Mouse (Mus musculus) G1E (cell line): ENCODE results near the gene Flnc.

Experiments used
- CTCF ChIP-seq: IDR thresholded peaks from 2 replicates; pipeline ENCODE4 v1.5.1; 2012; ENCODE audit warnings: low read depth, low read length, inconsistent platforms, mixed read lengths
- GATA1 ChIP-seq: IDR thresholded peaks from 2 replicates; pipeline ENCODE4 v1.6.1; 2012; ENCODE audit warnings: borderline replicate concordance, low read length, inconsistent platforms, mixed read lengths
- TAL1 ChIP-seq: conservative IDR thresholded peaks from 2 replicates; pipeline ENCODE4 v1.6.1; 2012; ENCODE audit warnings: low read depth, low read length, inconsistent platforms, mixed read lengths

GRCm38 (mm10) chr6:29388606-29389080 lies 44.4 kb upstream of the Flnc start:
- TF ChIP-seq GATA1 (no peak), CTCF (no peak), TAL1 (no peak)
